Mouse (Mus musculus): ENCODE measurements around the gene Dgkb. TPM values are rescaled to one million over a fixed set of nuclear protein-coding genes. Genes with fewer than 3 reads are reported as not detected.

Gene Dgkb
- polyA plus RNA-seq, 1 experiment from 2014 or later = 0.99 TPM

DNA sequence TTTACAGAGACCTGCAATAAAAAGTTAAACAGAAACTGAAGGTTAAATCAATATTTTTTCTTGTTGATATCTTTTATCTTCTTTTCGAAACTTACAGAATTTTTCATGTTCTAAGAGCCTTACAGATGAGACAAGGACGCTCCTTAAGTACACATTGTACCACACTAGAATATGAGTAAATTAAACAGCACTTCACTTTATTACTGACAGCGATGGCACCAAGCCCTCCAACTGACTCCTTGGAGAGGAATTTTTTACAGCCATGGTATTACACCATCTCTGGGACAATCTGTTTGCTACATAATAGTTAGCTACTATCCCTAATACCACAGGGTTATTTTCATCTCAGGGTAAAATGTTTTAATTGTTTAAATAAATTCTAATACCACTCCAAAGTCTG lies 556.6 kb downstream of the Dgkb start:
- H3K27ac ChIP-seq (ENCODE audit: low read length) = no peak overlapping the region
- no peak overlapping the region for H3K9ac ChIP-seq (ENCODE audit: low read length)
- H3K4me2 ChIP-seq (ENCODE audit: low read depth, low read length) = no peak overlapping the region
- H3K36me3 ChIP-seq (ENCODE audit: control insufficient read depth, insufficient read depth, low read length) = no peaks in the 10 kb centered on the region
- no peaks in the 10 kb centered on the region for H3K27me3 ChIP-seq (ENCODE audit: control insufficient read depth, insufficient read depth, low read length)
- no peaks in the 10 kb centered on the region for H3K9me3 ChIP-seq (replicated peaks; ENCODE audit: control insufficient read depth, low read length)
- no peak for ATAC-seq (ENCODE audit: insufficient read depth, low FRiP score)
- no peaks in the 10 kb centered on the region for H3K4me1 ChIP-seq (ENCODE audit: control insufficient read depth, insufficient read depth, low read length)
- 55% methylated on average over 3 of the region's 3 CpGs for WGBS
- H3K4me3 ChIP-seq (replicated peaks; ENCODE audit: low read length) = no peak overlapping the region

DNA sequence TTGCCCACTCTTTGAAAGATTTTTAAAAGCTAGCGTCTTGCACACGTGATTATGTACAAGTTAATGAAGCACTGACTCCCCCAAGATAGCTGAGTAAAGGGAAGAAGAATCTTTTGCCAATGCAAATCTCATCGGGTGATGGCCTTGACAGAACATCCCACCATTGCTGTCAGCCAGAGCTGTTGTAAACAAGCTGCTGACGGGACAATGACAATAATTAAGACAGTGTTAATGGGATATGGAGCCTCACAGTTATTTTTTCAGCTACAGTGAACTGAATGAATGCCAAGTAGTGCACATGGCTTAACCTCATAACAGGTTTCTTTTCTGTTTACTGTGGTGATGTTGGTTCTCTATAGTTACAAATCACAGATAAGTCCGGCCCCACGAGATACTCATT lies 568.4 kb downstream of the Dgkb start:
- ATAC-seq (ENCODE audit: insufficient read depth, low FRiP score) = no peak
- Histone ChIP-seq H3K9me3 (replicated peaks; ENCODE audit: control insufficient read depth, low read length) (no peaks in the 10 kb centered on the region), H3K4me3 (replicated peaks; ENCODE audit: low read length) (no peak overlapping the region), H3K36me3 (ENCODE audit: control insufficient read depth, insufficient read depth, low read length) (no peaks in the 10 kb centered on the region), H3K4me2 (ENCODE audit: low read depth, low read length) (no peak overlapping the region), H3K27me3 (ENCODE audit: control insufficient read depth, insufficient read depth, low read length) (no peaks in the 10 kb centered on the region), H3K9ac (ENCODE audit: low read length) (no peak overlapping the region), H3K27ac (ENCODE audit: low read length) (no peak overlapping the region), H3K4me1 (ENCODE audit: control insufficient read depth, insufficient read depth, low read length) (no peaks in the 10 kb centered on the region)
- WGBS = 78% methylated on average over 6 of the region's 6 CpGs

DNA sequence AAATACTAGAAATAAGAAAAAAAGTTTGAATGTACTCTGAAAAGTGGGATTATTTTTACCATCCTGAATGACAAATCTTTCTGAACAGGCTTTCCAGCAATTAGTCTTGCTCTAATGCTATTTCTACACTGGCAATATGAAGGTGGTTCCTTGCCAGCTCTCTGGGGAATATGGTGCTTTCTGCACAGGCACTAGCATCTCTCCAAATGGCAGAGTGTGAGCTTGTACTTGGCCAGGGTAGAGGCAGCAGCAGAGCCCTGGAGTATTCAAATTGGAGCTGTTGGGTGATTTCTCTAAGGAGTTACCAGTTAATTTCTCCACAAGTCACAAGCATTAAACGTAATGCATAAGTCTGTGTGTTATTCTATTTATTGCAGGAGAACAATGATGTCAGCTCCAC lies 569.5 kb downstream of the Dgkb start:
- Histone ChIP-seq H3K9ac (ENCODE audit: low read length) (no peak overlapping the region), H3K9me3 (replicated peaks; ENCODE audit: control insufficient read depth, low read length) (no peaks in the 10 kb centered on the region), H3K4me3 (replicated peaks; ENCODE audit: low read length) (no peak overlapping the region), H3K36me3 (ENCODE audit: control insufficient read depth, insufficient read depth, low read length) (no peaks in the 10 kb centered on the region), H3K4me1 (ENCODE audit: control insufficient read depth, insufficient read depth, low read length) (no peaks in the 10 kb centered on the region), H3K27me3 (ENCODE audit: control insufficient read depth, insufficient read depth, low read length) (no peaks in the 10 kb centered on the region), H3K4me2 (ENCODE audit: low read depth, low read length) (no peak overlapping the region), H3K27ac (ENCODE audit: low read length) (no peak overlapping the region)
- WGBS = 74% methylated on average over 1 of the region's 1 CpGs
- no peak for ATAC-seq (ENCODE audit: insufficient read depth, low FRiP score)

DNA sequence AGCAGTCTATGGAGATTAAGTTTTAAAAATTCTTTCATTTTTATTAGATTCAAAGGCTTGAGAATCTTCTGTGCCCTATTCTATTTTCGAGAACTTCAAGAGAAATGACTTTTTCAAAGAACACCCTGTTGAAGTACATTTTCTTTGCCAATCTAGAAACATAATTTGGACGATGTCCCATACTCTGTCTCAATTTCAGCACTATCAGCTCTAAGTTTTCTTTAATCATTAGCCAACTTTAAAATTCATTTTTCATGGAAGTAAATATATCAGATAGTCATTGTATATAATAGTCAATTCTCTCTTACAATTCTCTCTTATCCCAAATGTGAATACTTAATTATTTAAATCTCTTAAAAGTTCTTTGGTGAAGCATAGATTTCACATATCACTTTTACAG lies 570.1 kb downstream of the Dgkb start:
- Histone ChIP-seq H3K9me3 (replicated peaks; ENCODE audit: control insufficient read depth, low read length) (no peaks in the 10 kb centered on the region), H3K4me3 (replicated peaks; ENCODE audit: low read length) (no peak overlapping the region), H3K36me3 (ENCODE audit: control insufficient read depth, insufficient read depth, low read length) (no peaks in the 10 kb centered on the region), H3K4me2 (ENCODE audit: low read depth, low read length) (no peak overlapping the region), H3K9ac (ENCODE audit: low read length) (no peak overlapping the region), H3K27ac (ENCODE audit: low read length) (no peak overlapping the region), H3K4me1 (ENCODE audit: control insufficient read depth, insufficient read depth, low read length) (no peaks in the 10 kb centered on the region), H3K27me3 (ENCODE audit: control insufficient read depth, insufficient read depth, low read length) (no peaks in the 10 kb centered on the region)
- WGBS = 63% methylated on average over 2 of the region's 2 CpGs
- ATAC-seq (ENCODE audit: insufficient read depth, low FRiP score) = no peak

DNA sequence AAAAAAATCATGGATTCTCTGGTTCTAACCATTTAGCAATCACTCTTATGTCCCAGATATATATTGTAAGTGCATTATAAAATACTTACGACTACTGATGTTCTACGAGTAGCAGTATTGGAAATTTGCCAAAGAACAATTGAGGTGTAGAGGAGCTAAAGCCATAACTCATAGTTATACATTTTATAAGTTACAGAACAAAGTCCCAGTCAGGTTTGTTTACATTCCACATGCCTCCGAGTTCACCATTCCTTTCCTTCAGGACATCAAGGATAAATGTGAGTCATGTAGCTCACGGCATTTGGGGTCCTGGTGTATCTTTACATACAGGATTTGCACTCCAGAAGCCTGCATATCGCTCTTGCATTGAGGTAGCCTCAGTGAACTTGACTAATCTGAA lies 570.7 kb downstream of the Dgkb start:
- H3K36me3 ChIP-seq (ENCODE audit: control insufficient read depth, insufficient read depth, low read length) = no peaks in the 10 kb centered on the region
- H3K4me1 ChIP-seq (ENCODE audit: control insufficient read depth, insufficient read depth, low read length) = no peaks in the 10 kb centered on the region
- peak; percentile 29; the same call in 1 of the 2 replicates for ATAC-seq (ENCODE audit: insufficient read depth, low FRiP score)
- no peak overlapping the region for H3K27ac ChIP-seq (ENCODE audit: low read length)
- no peak overlapping the region for H3K9ac ChIP-seq (ENCODE audit: low read length)
- WGBS = 26% methylated on average over 5 of the region's 5 CpGs
- no peak overlapping the region for H3K4me3 ChIP-seq (replicated peaks; ENCODE audit: low read length)
- no peaks in the 10 kb centered on the region for H3K27me3 ChIP-seq (ENCODE audit: control insufficient read depth, insufficient read depth, low read length)
- H3K9me3 ChIP-seq (replicated peaks; ENCODE audit: control insufficient read depth, low read length) = no peaks in the 10 kb centered on the region
- no peak overlapping the region for H3K4me2 ChIP-seq (ENCODE audit: low read depth, low read length)

DNA sequence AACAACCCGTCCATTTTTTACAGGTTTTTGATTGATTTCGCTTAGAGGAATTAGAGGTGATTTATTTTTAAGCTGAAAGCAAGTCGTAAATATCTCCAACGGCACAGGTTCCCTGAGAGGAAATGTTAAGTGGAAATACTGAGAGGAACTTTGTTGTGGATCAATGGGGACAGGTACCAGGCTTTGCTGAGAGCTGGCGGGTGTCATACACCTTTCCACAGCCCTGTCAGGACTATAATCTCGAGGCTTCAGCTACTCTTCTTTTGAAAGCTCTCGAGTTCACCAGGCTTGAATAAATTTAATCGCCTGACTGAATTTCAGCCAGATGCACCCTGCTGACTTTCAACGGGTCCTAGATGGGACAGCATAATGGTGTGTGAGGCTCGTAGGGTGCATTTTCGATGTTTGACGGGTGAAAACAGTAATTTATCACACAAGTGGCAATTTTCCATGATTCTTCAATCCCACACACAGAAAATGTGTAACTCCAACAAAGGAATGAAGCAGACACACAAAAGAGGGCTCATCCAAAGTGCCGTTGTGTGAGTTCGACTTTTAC lies 580.3 kb downstream of the Dgkb start:
- Histone ChIP-seq H3K27ac (ENCODE audit: low read length) (no peak overlapping the region), H3K27me3 (ENCODE audit: control insufficient read depth, insufficient read depth, low read length) (no peaks in the 10 kb centered on the region), H3K4me1 (ENCODE audit: control insufficient read depth, insufficient read depth, low read length) (no peaks in the 10 kb centered on the region), H3K4me2 (ENCODE audit: low read depth, low read length) (no peak overlapping the region), H3K36me3 (ENCODE audit: control insufficient read depth, insufficient read depth, low read length) (no peaks in the 10 kb centered on the region), H3K9me3 (replicated peaks; ENCODE audit: control insufficient read depth, low read length) (no peaks in the 10 kb centered on the region), H3K9ac (ENCODE audit: low read length) (no peak overlapping the region), H3K4me3 (replicated peaks; ENCODE audit: low read length) (no peak overlapping the region)
- WGBS = 28% methylated on average over 14 of the region's 14 CpGs
- ATAC-seq (ENCODE audit: insufficient read depth, low FRiP score) = no peak

DNA sequence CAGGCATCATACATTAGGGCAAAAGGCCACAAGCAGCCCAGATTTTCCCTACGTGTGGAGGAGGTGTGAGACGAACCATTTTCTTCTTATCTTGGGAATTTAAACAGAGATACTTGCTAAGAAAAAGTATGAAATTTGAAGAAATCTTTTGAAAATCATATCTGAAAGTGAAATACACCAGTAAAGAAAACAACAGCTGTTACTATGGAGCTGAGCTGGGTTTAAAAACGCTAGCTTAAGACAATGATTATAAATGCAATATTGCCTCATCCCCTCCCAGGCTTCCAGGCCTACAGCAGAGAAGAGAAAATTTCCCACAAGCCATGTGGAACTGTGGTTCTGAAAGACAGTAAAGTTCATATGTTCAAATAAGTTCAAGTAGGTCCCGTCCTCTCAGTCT lies 582.6 kb downstream of the Dgkb start:
- no peak for ATAC-seq (ENCODE audit: insufficient read depth, low FRiP score)
- Histone ChIP-seq H3K9me3 (replicated peaks; ENCODE audit: control insufficient read depth, low read length) (no peaks in the 10 kb centered on the region), H3K27ac (ENCODE audit: low read length) (no peak overlapping the region), H3K4me3 (replicated peaks; ENCODE audit: low read length) (no peak overlapping the region), H3K36me3 (ENCODE audit: control insufficient read depth, insufficient read depth, low read length) (no peaks in the 10 kb centered on the region), H3K9ac (ENCODE audit: low read length) (no peak overlapping the region), H3K4me1 (ENCODE audit: control insufficient read depth, insufficient read depth, low read length) (no peaks in the 10 kb centered on the region), H3K4me2 (ENCODE audit: low read depth, low read length) (no peak overlapping the region), H3K27me3 (ENCODE audit: control insufficient read depth, insufficient read depth, low read length) (no peaks in the 10 kb centered on the region)
- 66% methylated on average over 4 of the region's 4 CpGs for WGBS

DNA sequence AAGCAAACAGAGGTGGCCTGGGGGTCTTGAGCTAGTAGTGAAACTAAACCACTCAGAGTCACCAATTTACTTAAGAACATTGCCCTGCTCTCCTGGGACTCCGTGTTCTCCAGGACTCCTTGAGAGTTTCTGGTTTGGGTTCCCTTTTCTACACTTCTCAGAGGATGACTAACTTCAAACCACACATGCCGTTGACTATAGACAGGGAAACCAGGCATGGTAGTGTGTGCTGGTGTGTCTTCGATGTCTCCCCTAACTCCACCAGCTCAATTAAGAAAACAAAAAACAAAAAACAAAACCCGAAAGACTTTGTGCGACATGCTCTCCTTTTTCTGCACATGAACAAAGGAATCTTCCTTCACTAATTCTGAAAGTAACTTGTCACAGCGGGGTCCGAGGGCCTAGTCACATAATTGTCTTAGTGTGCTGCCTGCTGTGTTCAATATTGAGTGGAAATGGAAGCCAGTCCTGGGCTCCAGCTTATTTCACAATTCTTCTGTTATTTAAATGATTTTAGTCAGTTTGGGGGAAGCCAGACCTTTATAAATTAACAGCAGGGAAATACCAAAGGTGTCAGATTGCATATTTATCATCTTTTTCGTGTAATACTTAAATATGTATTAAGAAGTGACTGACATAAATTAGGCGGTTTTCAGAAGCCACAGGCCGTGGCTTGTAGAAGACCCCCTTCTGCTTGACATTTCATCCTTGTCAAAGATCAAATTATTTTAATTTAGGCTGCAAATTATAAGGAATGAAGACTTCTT lies 618.0 kb downstream of the Dgkb start:
- Histone ChIP-seq H3K4me1 (ENCODE audit: control insufficient read depth, insufficient read depth, low read length) (no peaks in the 10 kb centered on the region), H3K27me3 (ENCODE audit: control insufficient read depth, insufficient read depth, low read length) (no peaks in the 10 kb centered on the region), H3K36me3 (ENCODE audit: control insufficient read depth, insufficient read depth, low read length) (no peaks in the 10 kb centered on the region), H3K4me3 (replicated peaks; ENCODE audit: low read length) (no peak overlapping the region), H3K27ac (ENCODE audit: low read length) (no peak overlapping the region), H3K4me2 (ENCODE audit: low read depth, low read length) (no peak overlapping the region), H3K9ac (ENCODE audit: low read length) (no peak overlapping the region), H3K9me3 (replicated peaks; ENCODE audit: control insufficient read depth, low read length) (no peaks in the 10 kb centered on the region)
- no peak for ATAC-seq (ENCODE audit: insufficient read depth, low FRiP score)
- WGBS = 66% methylated on average over 10 of the region's 10 CpGs

DNA sequence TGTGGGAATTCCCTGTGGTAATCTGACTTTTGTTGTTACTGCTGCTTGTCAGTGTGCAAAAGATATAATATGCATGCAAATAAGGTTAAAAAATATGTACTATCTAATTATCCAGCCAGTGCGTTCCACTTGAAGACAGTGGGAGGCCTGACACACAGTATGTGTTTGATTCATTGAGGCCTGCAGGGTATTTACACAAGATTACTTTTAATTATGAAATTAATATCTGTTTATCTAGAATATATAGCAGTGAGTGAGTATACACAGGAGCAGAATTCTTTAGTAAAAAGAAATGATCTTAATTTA lies 618.6 kb downstream of the Dgkb start:
- no peak overlapping the region for H3K9ac ChIP-seq (ENCODE audit: low read length)
- no peak overlapping the region for H3K27ac ChIP-seq (ENCODE audit: low read length)
- no peaks in the 10 kb centered on the region for H3K27me3 ChIP-seq (ENCODE audit: control insufficient read depth, insufficient read depth, low read length)
- no peaks in the 10 kb centered on the region for H3K4me1 ChIP-seq (ENCODE audit: control insufficient read depth, insufficient read depth, low read length)
- no peak overlapping the region for H3K4me3 ChIP-seq (replicated peaks; ENCODE audit: low read length)
- H3K9me3 ChIP-seq (replicated peaks; ENCODE audit: control insufficient read depth, low read length) = no peaks in the 10 kb centered on the region
- ATAC-seq (ENCODE audit: insufficient read depth, low FRiP score) = no peak
- H3K36me3 ChIP-seq (ENCODE audit: control insufficient read depth, insufficient read depth, low read length) = no peaks in the 10 kb centered on the region
- 75% methylated on average over 1 of the region's 1 CpGs for WGBS
- no peak overlapping the region for H3K4me2 ChIP-seq (ENCODE audit: low read depth, low read length)

Data from stomach, embryonic 16.5 days (tissue).